Mouse (Mus musculus) midbrain, embryonic 16.5 days (tissue): ENCODE results near the gene Anapc13. TPM values are rescaled to one million over a fixed set of nuclear protein-coding genes. Genes with fewer than 3 reads are reported as not detected.

ENCODE experiments used
- ATAC-seq: fragments of 200-750 bp; cut with Nextera tagmentation; 2 replicates; pipeline ENCODE4 v1.8.0; 2017; ENCODE audit warnings: moderate TSS enrichment
- H3K27ac ChIP-seq: fragments of 300-500 bp; sonication (generic); 2 replicates; pipeline ENCODE4 v1.5.1; 2014; ENCODE audit warnings: mild to moderate bottlenecking, low read length, mixed read lengths
- H3K27me3 ChIP-seq: fragments of 300-500 bp; sonication (generic); 2 replicates; pipeline ENCODE4 v1.6.1; 2014; ENCODE audit warnings: low read depth, low read length, mixed read lengths; ENCODE audit not compliant: control insufficient read depth, insufficient read depth
- H3K36me3 ChIP-seq: fragments of 300-500 bp; sonication (generic); 2 replicates; pipeline ENCODE4 v1.6.1; 2014; ENCODE audit warnings: mild to moderate bottlenecking, low read length, moderate library complexity, mixed read lengths; ENCODE audit not compliant: control insufficient read depth, insufficient read depth
- H3K4me1 ChIP-seq: fragments of 300-500 bp; sonication (generic); 2 replicates; pipeline ENCODE4 v1.6.1; 2014; ENCODE audit warnings: mild to moderate bottlenecking, low read length, mixed read lengths; ENCODE audit not compliant: control insufficient read depth, insufficient read depth
- H3K4me2 ChIP-seq: fragments of 300-500 bp; sonication (generic); 2 replicates; pipeline ENCODE4 v1.6.1; 2014; ENCODE audit warnings: mild to moderate bottlenecking, low read length, mixed read lengths
- H3K4me3 ChIP-seq: fragments of 300-500 bp; sonication (generic); 2 replicates; pipeline ENCODE4 v1.5.1; 2014; ENCODE audit warnings: low read depth, mild to moderate bottlenecking, low read length, moderate library complexity, mixed read lengths
- H3K9ac ChIP-seq: fragments of 300-500 bp; sonication (generic); 2 replicates; pipeline ENCODE4 v1.6.1; 2014; ENCODE audit warnings: low read depth, low read length, mixed read lengths
- H3K9me3 ChIP-seq: fragments of 300-500 bp; sonication (generic); replicated peaks from 2 replicates; pipeline ENCODE4 v1.6.1; 2014; ENCODE audit warnings: mild to moderate bottlenecking, low read length, mixed read lengths; ENCODE audit not compliant: control insufficient read depth, poor library complexity, severe bottlenecking
- WGBS: fragments of 180-500 bp; shearing (Covaris S2); extraction: QIAGEN DNeasy Blood & Tissue Kit; methylation state at CpG from one replicate; pipeline ENCODE4 v1.1.7; 2014; 5-methylcytosine and 5-hydroxymethylcytosine counted together
- polyA plus RNA-seq: library from polyadenylated mRNA; unstranded; fragments of >200 nt; fragmentation: Nextera tagmentation; extraction: Ambion mirVana; gene quantifications from 2 replicates; pipeline ENCODE4 v1.2.1, GENCODE M21; 2015

Gene Anapc13
- polyA plus RNA-seq, 1 experiment from 2014 or later = 126 TPM

DNA sequence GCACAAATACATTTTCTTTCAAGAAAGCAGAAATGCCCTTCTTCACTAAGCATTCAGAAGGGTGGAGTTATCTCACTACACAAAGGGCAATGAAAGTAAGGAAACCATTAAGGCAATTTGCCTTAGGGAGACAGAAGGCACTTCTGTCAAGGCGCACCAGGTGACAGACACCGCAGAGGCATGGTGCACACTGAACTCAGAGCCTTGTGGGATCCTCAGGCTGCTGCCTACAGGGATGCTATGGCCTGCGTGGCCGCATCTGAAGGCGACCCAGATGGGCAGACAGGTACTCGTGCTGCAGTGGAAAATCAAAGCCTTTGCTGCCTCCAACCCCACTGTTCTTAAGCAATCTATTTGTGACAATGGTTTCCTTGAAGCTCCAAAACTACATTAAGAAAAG, 20.9 kb upstream of the Anapc13 start:
- Histone ChIP-seq H3K36me3 (peaks cover 9% of the 10 kb centered on the region; the same call in 1 of the 2 replicates), H3K9me3 (no peaks in the 10 kb centered on the region), H3K4me2 (no peak overlapping the region), H3K9ac (no peak overlapping the region), H3K27me3 (no peaks in the 10 kb centered on the region), H3K4me3 (no peak overlapping the region), H3K27ac (no peak overlapping the region; the same call in 1 of the 2 replicates), H3K4me1 (no peaks in the 10 kb centered on the region)
- 70% methylated on average over 6 of the region's 6 CpGs for WGBS
- no peak for ATAC-seq

DNA sequence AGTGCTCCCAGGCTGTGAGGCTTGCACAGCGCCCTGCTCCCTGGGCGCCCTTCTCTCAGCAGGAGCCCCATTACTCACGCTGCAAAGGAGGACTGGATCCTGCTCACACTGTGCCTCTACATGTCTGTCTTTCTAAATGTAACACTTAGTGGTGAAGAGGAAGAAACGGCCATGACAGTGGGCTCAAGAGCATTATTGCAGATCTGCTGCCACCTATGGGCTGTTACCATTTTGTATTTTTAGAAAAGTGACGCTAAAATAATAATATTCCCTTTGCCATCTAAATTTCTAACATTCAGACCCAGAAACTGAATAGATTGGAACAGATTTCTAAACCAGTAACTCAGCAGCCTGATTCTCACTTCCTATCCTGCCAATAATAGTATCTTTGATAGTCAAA, 18.6 kb upstream of the Anapc13 start:
- Histone ChIP-seq H3K9me3 (no peaks in the 10 kb centered on the region), H3K4me1 (no peaks in the 10 kb centered on the region), H3K4me3 (no peak overlapping the region), H3K9ac (no peak overlapping the region), H3K36me3 (peaks cover 13% of the 10 kb centered on the region), H3K27ac (no peak overlapping the region), H3K4me2 (no peak overlapping the region), H3K27me3 (no peaks in the 10 kb centered on the region)
- WGBS = 51% methylated on average over 5 of the region's 5 CpGs
- ATAC-seq = no peak

DNA sequence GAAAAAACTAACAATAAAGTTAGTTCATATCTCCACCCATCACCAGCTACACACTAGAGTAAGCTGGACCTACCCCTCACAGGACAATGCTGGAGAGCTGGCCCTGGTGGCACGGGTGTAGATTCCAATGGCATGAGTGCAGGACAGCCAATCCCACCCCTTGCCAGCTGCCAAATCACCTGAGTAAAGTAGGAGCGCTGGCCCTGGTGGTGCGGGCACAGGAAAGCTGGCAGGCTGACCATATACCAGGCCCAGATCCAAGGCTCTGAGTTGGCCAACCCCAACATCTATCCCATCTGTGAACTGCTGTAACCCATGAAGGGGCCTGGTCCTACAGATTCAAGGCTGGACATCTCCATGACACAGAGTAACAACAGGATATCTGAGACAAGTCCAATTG, 16.9 kb upstream of the Anapc13 start:
- ATAC-seq = no peak
- H3K27me3 ChIP-seq = no peaks in the 10 kb centered on the region

DNA sequence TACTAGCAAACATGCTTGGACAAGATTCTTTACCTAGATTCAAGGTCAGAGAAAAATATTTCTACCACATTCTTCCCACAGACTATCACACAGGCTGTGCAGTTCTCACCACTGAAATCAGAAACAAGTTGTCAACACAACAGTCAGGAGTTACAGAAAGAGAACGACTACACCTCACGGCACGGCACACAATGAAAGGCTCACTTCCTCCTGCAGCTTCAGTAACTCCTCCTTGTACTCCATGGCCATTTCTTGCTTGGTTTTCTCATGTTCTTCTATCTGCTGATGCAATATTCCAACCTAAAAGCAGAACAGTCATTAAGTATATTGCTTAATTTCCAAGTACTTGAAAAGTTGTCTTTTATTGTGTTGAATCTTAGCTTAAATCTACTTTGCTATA, 11.0 kb upstream of the Anapc13 start:
- no peak for ATAC-seq
- no peak overlapping the region for H3K9ac ChIP-seq
- WGBS = 90% methylated on average over 3 of the region's 3 CpGs
- peaks cover 15% of the 10 kb centered on the region for H3K36me3 ChIP-seq
- no peak overlapping the region for H3K4me2 ChIP-seq
- no peak overlapping the region for H3K4me3 ChIP-seq
- no peaks in the 10 kb centered on the region for H3K4me1 ChIP-seq
- no peak overlapping the region for H3K27ac ChIP-seq
- no peaks in the 10 kb centered on the region for H3K27me3 ChIP-seq
- H3K9me3 ChIP-seq = no peaks in the 10 kb centered on the region

More for the DNA sequence above, 16.9 kb upstream of the Anapc13 start:
- 98% methylated on average over 3 of the region's 3 CpGs for WGBS
- Histone ChIP-seq H3K9me3 (no peaks in the 10 kb centered on the region), H3K4me2 (no peak overlapping the region), H3K36me3 (peaks cover 18% of the 10 kb centered on the region), H3K4me3 (no peak overlapping the region), H3K4me1 (no peaks in the 10 kb centered on the region), H3K9ac (no peak overlapping the region), H3K27ac (no peak overlapping the region)

DNA sequence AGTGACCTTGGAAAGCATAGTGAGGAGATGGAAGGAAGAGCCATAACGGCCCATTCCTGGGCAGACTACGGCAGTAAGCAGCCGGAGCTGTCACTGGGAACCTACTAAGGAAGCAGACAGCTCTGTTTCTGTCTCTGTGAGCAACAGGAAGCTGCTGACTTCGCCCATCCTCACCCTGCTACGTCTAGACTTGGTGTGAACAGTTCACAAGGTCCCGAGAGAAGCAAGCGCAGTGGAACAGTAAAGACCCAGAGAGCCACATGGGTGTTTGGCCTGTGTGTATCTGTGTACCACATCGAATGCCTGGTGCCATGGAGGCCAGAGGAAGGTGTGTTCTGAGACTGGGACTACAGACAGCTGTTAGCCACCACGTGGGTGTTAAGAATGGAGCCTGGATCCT, 9.8 kb upstream of the Anapc13 start:
- Histone ChIP-seq H3K27ac (no peak overlapping the region), H3K4me1 (no peaks in the 10 kb centered on the region), H3K9ac (no peak overlapping the region), H3K4me2 (no peak overlapping the region), H3K4me3 (no peak overlapping the region), H3K27me3 (no peaks in the 10 kb centered on the region), H3K36me3 (peaks cover 10% of the 10 kb centered on the region), H3K9me3 (no peaks in the 10 kb centered on the region)
- ATAC-seq = no peak
- 90% methylated on average over 9 of the region's 9 CpGs for WGBS

DNA sequence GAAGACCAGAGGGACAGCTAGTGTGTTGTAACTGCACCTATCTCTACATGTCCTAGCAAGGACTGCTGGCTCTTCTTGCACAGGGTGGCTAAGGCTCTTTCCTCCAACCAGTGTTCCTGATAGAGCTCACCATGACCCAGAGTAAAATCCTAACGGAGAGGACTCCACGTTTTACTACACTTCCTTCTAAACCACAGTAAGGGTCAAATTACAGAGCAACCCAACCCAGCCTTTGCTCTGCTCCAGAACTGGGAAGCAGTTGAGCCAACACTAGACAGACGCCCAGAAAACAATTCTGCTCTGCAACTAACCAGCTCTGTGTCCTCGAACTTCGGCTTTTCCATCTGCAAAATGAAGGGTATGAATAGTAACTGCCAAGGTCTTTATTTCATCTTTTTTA, 4.7 kb upstream of the Anapc13 start:
- no peaks in the 10 kb centered on the region for H3K9me3 ChIP-seq
- H3K27ac ChIP-seq = no peak overlapping the region
- H3K4me3 ChIP-seq = no peak overlapping the region
- no peak overlapping the region for H3K4me2 ChIP-seq
- ATAC-seq = no peak
- no peak overlapping the region for H3K9ac ChIP-seq
- H3K4me1 ChIP-seq = peaks cover 8% of the 10 kb centered on the region
- no peaks in the 10 kb centered on the region for H3K27me3 ChIP-seq
- no peaks in the 10 kb centered on the region for H3K36me3 ChIP-seq
- WGBS = 76% methylated on average over 5 of the region's 5 CpGs

DNA sequence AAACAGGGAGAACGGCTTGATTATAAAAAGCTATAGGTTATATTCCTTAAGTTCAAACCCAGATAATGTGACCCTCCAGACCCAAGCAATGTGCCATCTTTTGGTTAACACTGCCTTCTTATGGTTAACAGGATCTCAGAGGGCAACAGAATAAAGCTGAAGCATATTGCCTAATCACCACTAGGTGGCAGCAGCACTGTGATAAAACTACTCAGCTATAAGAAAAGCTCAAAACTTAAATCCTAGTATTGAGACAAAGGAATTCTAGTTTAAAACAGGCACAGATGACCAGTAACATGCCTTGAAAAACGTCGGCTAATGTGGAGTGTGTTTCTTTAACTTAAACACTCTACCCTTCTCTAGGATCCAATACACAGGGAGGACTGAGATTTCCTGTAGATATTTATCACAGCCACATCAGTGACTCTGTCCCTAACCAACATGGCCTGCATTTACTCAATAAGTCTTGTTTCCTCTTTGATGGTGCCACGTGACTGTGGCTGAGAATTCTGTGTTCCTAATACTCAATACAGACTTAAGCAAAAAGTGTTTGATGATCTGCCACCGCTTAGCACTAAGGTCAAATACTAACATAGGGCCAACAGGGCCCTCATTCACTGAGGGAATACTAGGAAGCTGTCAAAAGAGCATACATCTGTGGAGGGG, 3.8 kb upstream of the Anapc13 start:
- Histone ChIP-seq H3K4me2 (no peak overlapping the region), H3K9ac (no peak overlapping the region), H3K4me3 (no peak overlapping the region), H3K4me1 (peaks cover 13% of the 10 kb centered on the region), H3K9me3 (no peaks in the 10 kb centered on the region), H3K36me3 (no peaks in the 10 kb centered on the region), H3K27me3 (no peaks in the 10 kb centered on the region), H3K27ac (no peak overlapping the region)
- 41% methylated on average over 5 of the region's 5 CpGs for WGBS
- ATAC-seq = no peak

DNA sequence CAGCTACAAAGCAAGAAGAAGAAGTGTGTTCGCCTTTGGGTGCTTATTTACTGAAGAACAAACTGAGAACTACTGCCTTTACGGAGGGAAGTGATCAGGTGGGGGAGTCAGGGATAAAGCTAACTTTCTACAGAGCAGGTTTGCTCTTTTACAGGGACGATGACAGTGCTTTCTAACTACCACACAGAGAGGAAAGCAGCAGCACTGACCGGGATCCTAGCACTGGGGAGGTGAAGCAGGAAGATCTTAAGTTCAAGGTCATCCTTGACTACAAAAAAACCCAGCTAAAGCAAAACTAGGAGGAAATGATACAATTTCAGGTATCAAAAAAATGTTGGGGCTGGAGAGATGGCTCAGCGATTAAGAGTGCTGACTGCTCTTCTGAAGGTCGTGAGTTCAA, 3.2 kb upstream of the Anapc13 start:
- H3K9me3 ChIP-seq = no peaks in the 10 kb centered on the region
- no peaks in the 10 kb centered on the region for H3K27me3 ChIP-seq
- H3K4me2 ChIP-seq = no peak overlapping the region
- ATAC-seq = no peak
- H3K9ac ChIP-seq = no peak overlapping the region
- WGBS = 91% methylated on average over 6 of the region's 6 CpGs
- H3K27ac ChIP-seq = no peak overlapping the region
- no peaks in the 10 kb centered on the region for H3K36me3 ChIP-seq
- no peak overlapping the region for H3K4me3 ChIP-seq
- peaks cover 15% of the 10 kb centered on the region for H3K4me1 ChIP-seq

DNA sequence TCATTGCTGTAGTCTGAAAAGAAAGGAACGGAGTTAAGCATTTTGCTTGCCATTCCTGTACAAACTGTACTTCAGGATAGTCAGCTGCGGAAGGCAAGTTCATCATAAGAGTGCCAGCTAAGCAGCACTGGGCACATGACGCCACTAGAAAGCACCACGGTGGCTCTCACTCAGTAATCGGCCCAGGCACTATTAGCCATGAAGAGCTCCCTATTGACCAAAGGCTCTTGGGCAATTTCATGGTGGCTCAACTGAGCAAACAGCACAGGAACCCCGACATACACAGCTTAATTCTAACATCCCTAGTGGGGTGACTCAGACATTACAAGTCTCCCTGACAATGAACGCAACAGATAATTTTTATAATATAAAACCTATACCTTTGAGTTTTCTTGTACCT, 2.5 kb upstream of the Anapc13 start:
- no peak for ATAC-seq
- Histone ChIP-seq H3K27me3 (no peaks in the 10 kb centered on the region), H3K27ac (no peak overlapping the region), H3K4me1 (peaks cover 15% of the 10 kb centered on the region), H3K9ac (no peak overlapping the region), H3K9me3 (no peaks in the 10 kb centered on the region), H3K36me3 (no peaks in the 10 kb centered on the region), H3K4me2 (no peak overlapping the region), H3K4me3 (no peak overlapping the region)
- WGBS = 77% methylated on average over 7 of the region's 7 CpGs
